ENCODE assay signal across 9 mouse cellular contexts in the genomic region with DNA sequence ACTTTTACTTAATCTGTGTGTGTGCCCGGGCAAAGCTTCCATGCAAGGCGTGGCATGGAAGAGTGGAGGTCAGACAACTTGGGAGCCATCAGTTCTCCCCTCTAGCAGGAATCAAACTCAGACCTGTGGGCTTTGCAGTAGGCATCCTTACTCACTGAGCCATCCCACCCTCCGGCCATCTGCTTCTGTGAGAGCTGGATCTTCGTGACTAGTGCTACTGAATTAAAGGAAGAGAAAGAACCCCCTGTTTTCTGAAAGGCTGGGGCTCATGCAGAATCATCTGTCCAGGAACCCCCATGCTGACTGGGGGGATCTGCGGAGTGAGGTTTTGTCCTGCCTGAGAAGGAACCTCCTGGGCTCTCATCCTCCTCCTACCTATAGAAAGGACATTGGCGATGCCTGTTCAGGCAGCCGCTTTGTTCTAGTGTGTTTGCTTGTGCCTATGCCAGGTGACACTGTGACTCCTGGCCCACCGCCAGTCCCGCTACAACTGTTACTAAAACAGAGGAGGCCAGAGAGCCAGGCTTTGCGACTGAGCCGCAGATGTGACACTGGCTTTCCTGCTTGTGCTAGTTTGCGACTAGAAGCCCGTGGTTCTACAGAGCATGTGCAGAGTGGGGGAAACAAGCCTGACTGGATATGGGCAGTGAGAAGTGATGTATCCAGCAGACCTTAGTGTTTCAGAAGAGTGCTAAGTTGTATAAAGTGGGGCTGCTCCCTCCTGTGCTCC.
DNase-seq lines count a peak whose midpoint lies in the region; ATAC-seq and TF ChIP-seq lines count a peak whose summit lies in the region.
"Had no signal": no experiment of that assay in that cellular context is flagged by ENCODE, and none has a peak within 500 bp of the region (broad histone marks: within the 10 kb centered on the region; RNA-seq: fewer than 3 reads in every experiment).

No protein-coding gene starts in this region.

- intact Hi-C loops in left cerebral cortex, adult 2 months (cut with DNase I) = no loop called here

- no peak for TF ChIP-seq CTCF in midbrain, postnatal 0 days (IDR thresholded peaks at IDR 0.05)
- TF ChIP-seq CTCF in left cerebral cortex, adult 2 months (IDR thresholded peaks at IDR 0.05) = no peak

- H3K4me3 ChIP-seq in heart, embryonic 15.5 days = no peak overlapping the region
- H3K4me3 ChIP-seq in midbrain, postnatal 0 days (ENCODE audit: low read depth, low read length) = no peak overlapping the region
- H3K4me3 ChIP-seq in left cerebral cortex, adult 2 months = no peak overlapping the region

- peak overlapping the region; percentile 51 for H3K27ac ChIP-seq in heart, embryonic 15.5 days
- peak overlapping the region; percentile 71 for H3K27ac ChIP-seq in midbrain, postnatal 0 days (ENCODE audit: low read depth, low read length)
- H3K27ac ChIP-seq in left cerebral cortex, adult 2 months = no peak overlapping the region
- H3K27ac ChIP-seq: liver, embryonic 14.5 days had no signal

- ATAC-seq in heart, embryonic 15.5 days (replicated peaks; ENCODE audit: insufficient number of reproducible peaks, insufficient read depth, low FRiP score, low read depth) = peak; percentile 73
- ATAC-seq in midbrain, postnatal 0 days (ENCODE audit: low FRiP score) = peak; percentile 10

- H3K27me3 ChIP-seq in heart, embryonic 15.5 days = no peaks in the 10 kb centered on the region
- H3K27me3 ChIP-seq in midbrain, postnatal 0 days (ENCODE audit: insufficient read depth, low read length) = no peaks in the 10 kb centered on the region

- H3K9me3 ChIP-seq in heart, embryonic 15.5 days (replicated peaks) = no peaks in the 10 kb centered on the region
- H3K9me3 ChIP-seq in midbrain, postnatal 0 days (ENCODE audit: low read length) = no peaks in the 10 kb centered on the region

- no peaks in the 10 kb centered on the region for H3K36me3 ChIP-seq in heart, embryonic 15.5 days
- no peaks in the 10 kb centered on the region for H3K36me3 ChIP-seq in midbrain, postnatal 0 days (ENCODE audit: insufficient read depth, low read length)

- H3K4me1 ChIP-seq in heart, embryonic 15.5 days (replicated peaks) = peaks cover 40% of the 10 kb centered on the region
- peaks cover 33% of the 10 kb centered on the region for H3K4me1 ChIP-seq in midbrain, postnatal 0 days (ENCODE audit: insufficient read depth, low read length)

- no peak overlapping the region for H3K9ac ChIP-seq in heart, embryonic 15.5 days
- no peak overlapping the region for H3K9ac ChIP-seq in midbrain, postnatal 0 days (replicated peaks; ENCODE audit: low read length, poor library complexity, severe bottlenecking)
- H3K9ac ChIP-seq: liver, embryonic 14.5 days had no signal

- 43% methylated on average over 13 of the region's 13 CpGs for WGBS in heart, embryonic 15.5 days
- 56% methylated on average over 13 of the region's 13 CpGs for WGBS in midbrain, postnatal 0 days

- peak overlapping the region; percentile 40 for H3K4me2 ChIP-seq in heart, embryonic 15.5 days
- H3K4me2 ChIP-seq in midbrain, postnatal 0 days (ENCODE audit: low read depth, low read length, poor library complexity, severe bottlenecking) = no peak overlapping the region

- DNase-seq in CD4-positive, CD25-positive, alpha-beta regulatory T cell, adult 2 months (ENCODE audit: low read depth, low spot score) = peak; percentile 53
- DNase-seq in MN1 (ENCODE audit: low spot score) = peak; percentile 31
- peak; percentile 75 to 87 for DNase-seq in cerebellum, postnatal 25 days
- DNase-seq in kidney, postnatal 36 days = peak; percentile 75 to 88
- peak; percentile 92 for DNase-seq in midbrain, postnatal 0 days (ENCODE audit: low spot score)
- peak; percentile 78 for DNase-seq in thymus, postnatal 4 days
- DNase-seq in left cerebral cortex, adult 2 months (ENCODE audit: extremely low spot score in 1 of 2, low spot score in 2 of 2) = no peak

Comparison
In these comparisons a context has a peak if more than half of its experiments do, and no peak if none do; other contexts are left out.
1. DNase-seq: peak in CD4-positive, CD25-positive, alpha-beta regulatory T cell, adult 2 months (single experiment), MN1 (single experiment), cerebellum, postnatal 25 days (2 of 2), kidney, postnatal 36 days (2 of 2), midbrain, postnatal 0 days (single experiment) and thymus, postnatal 4 days (single experiment); none in left cerebral cortex, adult 2 months (0 of 2).